Mouse (Mus musculus) kidney, postnatal 0 days (tissue): Measurements from ENCODE around the gene Ucn. TPM values are rescaled to one million over a fixed set of nuclear protein-coding genes. Genes with fewer than 3 reads are reported as not detected.

Source experiments
- ATAC-seq: fragments of 200-750 bp; cut with Nextera tagmentation; replicated peaks from 2 replicates; pipeline ENCODE4 v1.8.0; 2017; ENCODE audit warnings: low read depth, moderate number of reproducible peaks, moderate TSS enrichment, moderate library complexity; ENCODE audit not compliant: low FRiP score
- DNase-seq: peaks from one replicate; pipeline ENCODE4 v3.0.0-alpha.2; 2016; ENCODE audit warnings: low spot score
- H3K27ac ChIP-seq: fragments of 300-500 bp; sonication (generic); 2 replicates; pipeline ENCODE4 v1.5.1; 2014; ENCODE audit warnings: mild to moderate bottlenecking
- H3K27me3 ChIP-seq: fragments of 300-500 bp; sonication (generic); 2 replicates; pipeline ENCODE4 v1.6.1; 2014; ENCODE audit warnings: low read length, mixed read lengths; ENCODE audit not compliant: insufficient read depth
- H3K36me3 ChIP-seq: fragments of 300-500 bp; sonication (generic); 2 replicates; pipeline ENCODE4 v1.6.1; 2014; ENCODE audit warnings: low read length, mixed read lengths; ENCODE audit not compliant: insufficient read depth
- H3K4me1 ChIP-seq: fragments of 300-500 bp; sonication (generic); replicated peaks from 2 replicates; pipeline ENCODE4 v1.6.1; 2014; ENCODE audit warnings: antibody characterized with exemption, low read length, mixed read lengths; ENCODE audit not compliant: insufficient read depth
- H3K4me2 ChIP-seq: fragments of 300-500 bp; sonication (generic); 2 replicates; pipeline ENCODE4 v1.6.1; 2014; ENCODE audit warnings: mild to moderate bottlenecking, low read length, moderate library complexity, mixed read lengths
- H3K4me3 ChIP-seq: fragments of 300-500 bp; sonication (generic); replicated peaks from 2 replicates; pipeline ENCODE4 v1.5.1; 2014; ENCODE audit warnings: low read depth, low read length
- H3K9ac ChIP-seq: fragments of 300-500 bp; sonication (generic); 2 replicates; pipeline ENCODE4 v1.6.1; 2014; ENCODE audit warnings: low read depth, low read length
- H3K9me3 ChIP-seq: fragments of 300-500 bp; sonication (generic); replicated peaks from 2 replicates; pipeline ENCODE4 v1.6.1; 2016; ENCODE audit warnings: low read length, inconsistent platforms, mixed read lengths
- CTCF ChIP-seq: IDR thresholded peaks from 2 replicates; pipeline ENCODE4 v1.5.1; 2016; ENCODE audit warnings: antibody characterized with exemption, low read depth, mild to moderate bottlenecking, moderate library complexity
- WGBS: fragments of 180-500 bp; shearing (Covaris S2); extraction: QIAGEN DNeasy Blood & Tissue Kit; methylation state at CpG from one replicate; pipeline ENCODE4 v1.1.7; 2014; 5-methylcytosine and 5-hydroxymethylcytosine counted together
- polyA plus RNA-seq: library from polyadenylated mRNA; unstranded; fragments of >200 nt; fragmentation: Nextera tagmentation; extraction: Ambion mirVana; gene quantifications from 2 replicates; pipeline ENCODE4 v1.2.1, GENCODE M21; 2015

The Ucn gene
- polyA plus RNA-seq, 1 experiment from 2014 or later, result not detected

DNA sequence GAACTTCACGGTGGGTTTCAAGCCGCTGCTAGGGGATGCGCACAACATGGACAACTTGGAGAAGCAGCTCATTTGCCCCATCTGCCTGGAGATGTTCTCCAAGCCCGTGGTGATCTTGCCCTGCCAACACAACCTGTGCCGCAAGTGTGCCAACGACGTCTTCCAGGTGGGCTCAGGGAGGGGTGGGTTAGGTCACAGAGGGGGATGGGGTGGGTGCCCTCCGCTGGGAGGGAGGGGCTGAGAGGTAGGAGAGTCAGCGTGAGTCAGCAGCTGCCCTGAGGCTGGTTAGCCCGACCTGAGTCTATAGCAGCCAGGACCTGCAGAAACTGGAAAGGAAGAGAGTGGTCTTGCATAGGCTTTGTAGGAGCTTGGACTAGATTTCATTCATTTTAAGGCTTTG, 21.7 kb downstream of the Ucn start:
- H3K9me3 ChIP-seq, result no peaks in the 10 kb centered on the region
- H3K36me3 ChIP-seq, result no peaks in the 10 kb centered on the region
- no peak overlapping the region for H3K4me2 ChIP-seq
- no peaks in the 10 kb centered on the region for H3K27me3 ChIP-seq
- no peak for DNase-seq
- no peak for TF ChIP-seq CTCF
- 26% methylated on average over 10 of the region's 10 CpGs for WGBS
- no peak overlapping the region for H3K9ac ChIP-seq
- ATAC-seq, result no peak
- H3K27ac ChIP-seq, result no peak overlapping the region
- no peaks in the 10 kb centered on the region for H3K4me1 ChIP-seq
- H3K4me3 ChIP-seq, result no peak overlapping the region

DNA sequence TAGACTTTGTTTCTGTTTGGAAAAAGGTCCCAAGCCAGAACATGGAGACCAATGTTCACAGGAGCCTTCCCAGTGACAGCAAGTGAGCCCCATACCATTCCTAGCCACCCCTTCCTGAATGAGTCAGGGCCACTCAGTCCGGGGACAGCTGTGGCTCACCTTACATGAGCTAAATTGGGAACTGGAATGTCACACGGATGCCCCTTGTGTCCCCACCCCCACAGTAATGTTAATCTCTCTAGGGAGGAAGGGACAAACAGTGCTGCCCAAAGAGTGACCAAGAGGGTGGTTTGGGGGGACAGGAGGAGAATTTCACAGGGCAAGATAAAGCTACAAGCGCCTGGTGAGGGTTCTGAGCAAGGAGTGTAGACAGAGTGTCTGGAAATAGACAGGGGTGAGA, 22.3 kb downstream of the Ucn start, which contains the start of gene Trim54:
Trim54 (plus strand) TSS at position 359 of the 400 bp plus-strand sequence.
- 23% methylated on average over 3 of the region's 3 CpGs for WGBS
- ATAC-seq, result no peak
- no peak within 1 kb of the TSS for H3K4me2 ChIP-seq

DNA sequence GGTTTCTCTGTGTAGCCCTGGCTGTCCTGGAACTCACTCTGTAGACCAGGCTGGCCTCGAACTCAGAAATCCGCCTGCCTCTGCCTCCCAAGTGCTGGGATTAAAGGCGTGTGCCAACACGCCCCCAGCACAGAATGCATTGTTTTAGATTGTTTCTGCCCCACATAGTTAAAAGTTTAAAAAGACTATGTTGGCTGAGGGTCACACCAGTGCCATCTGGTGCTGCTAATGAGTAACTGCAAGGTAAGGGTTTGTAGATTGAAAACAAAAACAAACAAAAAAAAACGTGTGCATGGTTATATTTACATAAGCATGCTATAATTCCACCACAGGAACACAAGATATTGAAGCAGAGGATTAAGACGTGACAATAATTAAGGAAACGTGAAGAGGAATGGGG, 27.8 kb downstream of the Ucn start:
- ATAC-seq, result no peak
- Histone ChIP-seq H3K9ac (no peak overlapping the region), H3K4me1 (no peaks in the 10 kb centered on the region), H3K4me2 (no peak overlapping the region), H3K4me3 (no peak overlapping the region), H3K36me3 (no peaks in the 10 kb centered on the region), H3K9me3 (no peaks in the 10 kb centered on the region), H3K27ac (no peak overlapping the region), H3K27me3 (no peaks in the 10 kb centered on the region)
- WGBS, result 35% methylated on average over 7 of the region's 7 CpGs
- TF ChIP-seq CTCF, result peak; percentile 64
- DNase-seq, result peak; percentile 46

More for the DNA sequence above, 22.3 kb downstream of the Ucn start, which contains the start of gene Trim54:
- Histone ChIP-seq H3K9me3 (no peaks in the 10 kb centered on the region), H3K36me3 (no peaks in the 10 kb centered on the region), H3K4me3 (no peak within 1 kb of the TSS), H3K27me3 (no peaks in the 10 kb centered on the region), H3K27ac (no peak within 1 kb of the TSS), H3K4me1 (no peaks in the 10 kb centered on the region), H3K9ac (no peak within 1 kb of the TSS)
- no peak for TF ChIP-seq CTCF
- no peak for DNase-seq

DNA sequence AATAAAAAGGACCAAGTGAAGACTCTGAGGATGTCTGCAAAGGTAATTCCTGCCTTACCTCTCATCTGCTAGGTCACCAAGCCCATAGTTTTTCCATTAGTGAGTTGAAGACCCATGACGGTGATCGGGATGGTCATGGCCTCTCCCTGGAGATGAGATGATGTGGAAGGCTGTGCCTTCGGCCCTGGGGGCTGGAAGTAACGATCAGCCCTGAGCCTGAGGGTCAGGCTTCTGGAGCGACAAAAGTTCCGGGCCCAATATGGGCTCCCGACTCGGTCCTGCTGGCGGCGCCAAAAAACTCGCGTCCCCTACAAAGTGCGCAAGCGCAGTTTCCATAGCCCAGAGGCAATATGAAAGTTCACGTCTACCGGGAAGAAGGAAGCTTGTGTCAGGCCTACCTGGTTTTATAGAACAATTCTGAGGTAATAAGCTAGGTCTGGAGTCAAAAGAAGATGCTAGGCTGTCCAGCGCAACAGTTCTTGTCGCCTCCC, 30.6 kb downstream of the Ucn start, which contains the start of gene Slc30a3:
Slc30a3 (minus strand) TSS at position 238 of the 491 bp plus-strand sequence.
- no peak for TF ChIP-seq CTCF
- ATAC-seq, result no peak
- DNase-seq, result no peak
- H3K9me3 ChIP-seq, result no peaks in the 10 kb centered on the region
- no peaks in the 10 kb centered on the region for H3K36me3 ChIP-seq
- no peaks in the 10 kb centered on the region for H3K27me3 ChIP-seq
- 91% methylated on average over 18 of the region's 18 CpGs for WGBS
- no peak within 1 kb of the TSS for H3K27ac ChIP-seq
- no peak within 1 kb of the TSS for H3K9ac ChIP-seq
- H3K4me1 ChIP-seq, result no peaks in the 10 kb centered on the region
- no peak within 1 kb of the TSS for H3K4me2 ChIP-seq
- no peak within 1 kb of the TSS for H3K4me3 ChIP-seq

DNA sequence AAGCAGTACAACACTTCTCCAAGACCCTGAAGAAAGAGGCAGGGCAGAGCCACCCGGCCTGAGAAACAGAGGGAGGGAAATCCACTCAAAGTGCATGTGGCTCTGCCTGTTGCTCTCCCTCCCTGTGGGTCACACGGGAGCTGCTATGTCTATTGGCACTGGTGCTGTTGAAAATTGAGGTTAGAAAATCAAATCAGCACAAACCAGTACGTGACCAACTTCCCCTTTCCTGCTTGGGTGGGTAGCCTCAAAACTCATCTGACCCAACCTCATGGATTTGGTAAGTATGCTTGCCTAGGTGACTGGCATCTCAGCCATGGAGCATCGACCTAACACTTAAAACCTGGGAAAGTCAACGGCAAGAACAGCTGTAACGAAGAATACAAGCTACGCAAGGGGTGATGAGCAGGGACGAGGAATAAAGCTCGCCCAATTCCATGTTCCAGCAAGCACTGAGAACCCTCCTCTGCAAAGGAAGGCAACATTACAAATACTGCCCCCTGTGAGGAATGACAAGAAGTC, 32.8 kb downstream of the Ucn start, which contains the start of gene Dnajc5g:
Dnajc5g (plus strand) TSS at position 472 of the 522 bp plus-strand sequence.
- TF ChIP-seq CTCF, result no peak
- 89% methylated on average over 9 of the region's 9 CpGs for WGBS

DNA sequence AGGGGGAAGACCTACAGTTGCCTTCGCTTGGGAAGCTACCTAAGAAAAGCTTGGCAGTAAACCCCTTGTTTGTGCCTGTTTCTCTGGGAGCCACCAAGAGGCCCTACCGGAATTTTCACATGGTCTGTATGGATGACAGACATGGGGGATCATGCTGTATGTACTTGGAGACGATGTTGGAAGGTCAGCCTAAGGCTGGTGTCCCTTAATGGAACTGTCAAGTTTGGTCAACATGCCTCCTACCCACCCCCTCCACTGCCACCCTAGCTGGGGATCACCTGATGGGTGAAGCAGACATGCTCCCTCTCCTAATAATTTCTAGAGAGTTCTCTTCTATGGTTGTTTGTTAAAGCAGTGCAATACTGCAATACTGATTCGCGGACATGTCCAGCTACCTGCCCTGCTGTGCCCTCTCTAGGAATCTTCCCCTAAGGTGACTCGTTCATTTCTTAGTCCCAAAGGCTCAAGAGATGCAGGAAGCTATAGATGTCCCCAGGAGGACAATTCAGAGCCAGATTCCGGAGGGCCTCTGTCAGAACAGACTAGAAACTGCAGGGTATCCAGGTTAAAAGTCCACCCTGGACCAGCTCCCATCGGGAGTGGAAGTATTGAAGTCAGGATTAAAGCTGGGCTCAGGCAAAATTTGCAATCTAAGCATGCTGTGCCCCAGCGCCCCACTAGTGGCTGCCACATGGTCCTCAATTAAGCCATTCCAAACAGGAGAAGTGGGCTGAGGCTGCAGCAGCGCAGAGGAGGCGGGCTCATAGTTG, 42.7 kb downstream of the Ucn start:
- 20% methylated on average over 11 of the region's 11 CpGs for WGBS
- Histone ChIP-seq H3K4me3 (peak overlapping the region; percentile 29; the same call in 1 of the 2 replicates), H3K27me3 (peaks cover 55% of the 10 kb centered on the region), H3K4me2 (peak overlapping the region; percentile 53), H3K9ac (no peak overlapping the region), H3K36me3 (no peaks in the 10 kb centered on the region), H3K4me1 (peaks cover 24% of the 10 kb centered on the region), H3K9me3 (no peaks in the 10 kb centered on the region), H3K27ac (no peak overlapping the region)
- TF ChIP-seq CTCF, result no peak
- DNase-seq, result no peak
- no peak for ATAC-seq

More for the DNA sequence above, 32.8 kb downstream of the Ucn start, which contains the start of gene Dnajc5g:
- H3K4me1 ChIP-seq, result no peaks in the 10 kb centered on the region
- H3K9ac ChIP-seq, result no peak within 1 kb of the TSS
- H3K9me3 ChIP-seq, result no peaks in the 10 kb centered on the region
- no peaks in the 10 kb centered on the region for H3K27me3 ChIP-seq
- no peak within 1 kb of the TSS for H3K4me3 ChIP-seq
- ATAC-seq, result no peak
- H3K4me2 ChIP-seq, result no peak within 1 kb of the TSS
- no peak for DNase-seq
- no peak within 1 kb of the TSS for H3K27ac ChIP-seq
- no peaks in the 10 kb centered on the region for H3K36me3 ChIP-seq
